Mouse (Mus musculus) olfactory bulb, adult 2 months (tissue): ENCODE data around the gene Ddx55. TPM values are rescaled to one million over a fixed set of nuclear protein-coding genes. Genes with fewer than 3 reads are reported as not detected.

Experiments used
- H3K27ac ChIP-seq: fragments of 200-500 bp; 2 replicates; pipeline ENCODE4 v1.5.1; 2012; ENCODE audit warnings: low read depth, low read length; ENCODE audit not compliant: insufficient read depth
- H3K4me1 ChIP-seq: fragments of 200-500 bp; 2 replicates; pipeline ENCODE4 v1.6.1; 2012; ENCODE audit warnings: low read length; ENCODE audit not compliant: control insufficient read depth, insufficient read depth
- H3K4me3 ChIP-seq: fragments of 200-500 bp; 2 replicates; pipeline ENCODE4 v1.5.1; 2012; ENCODE audit warnings: mild to moderate bottlenecking, low read depth, low read length, moderate library complexity; ENCODE audit not compliant: insufficient read depth
- CTCF ChIP-seq: fragments of 200-500 bp; IDR thresholded peaks from 2 replicates; pipeline ENCODE4 v1.5.1; 2012; ENCODE audit warnings: low read depth, mild to moderate bottlenecking, low read length, moderate library complexity; ENCODE audit not compliant: insufficient read depth
- POLR2A ChIP-seq: fragments of 200-500 bp; IDR thresholded peaks from 2 replicates; pipeline ENCODE4 v1.6.1; 2012; ENCODE audit warnings: mild to moderate bottlenecking, low read depth, low read length, moderate library complexity; ENCODE audit not compliant: insufficient read depth
- WGBS: fragments of 180-500 bp; shearing (Covaris S2); methylation state at CpG from one replicate; pipeline ENCODE4 v1.1.7; 2018; 5-methylcytosine and 5-hydroxymethylcytosine counted together
- polyA plus RNA-seq: library from polyadenylated mRNA; stranded (reverse); fragments of >200 nt; gene quantifications from 2 replicates; pipeline ENCODE4 v1.2.4, GENCODE M21; 2012; ENCODE audit warnings: low replicate concordance; ENCODE audit not compliant: missing spikeins, insufficient read depth, insufficient read length

The Ddx55 gene
- polyA plus RNA-seq, 1 experiment, result not detected

DNA sequence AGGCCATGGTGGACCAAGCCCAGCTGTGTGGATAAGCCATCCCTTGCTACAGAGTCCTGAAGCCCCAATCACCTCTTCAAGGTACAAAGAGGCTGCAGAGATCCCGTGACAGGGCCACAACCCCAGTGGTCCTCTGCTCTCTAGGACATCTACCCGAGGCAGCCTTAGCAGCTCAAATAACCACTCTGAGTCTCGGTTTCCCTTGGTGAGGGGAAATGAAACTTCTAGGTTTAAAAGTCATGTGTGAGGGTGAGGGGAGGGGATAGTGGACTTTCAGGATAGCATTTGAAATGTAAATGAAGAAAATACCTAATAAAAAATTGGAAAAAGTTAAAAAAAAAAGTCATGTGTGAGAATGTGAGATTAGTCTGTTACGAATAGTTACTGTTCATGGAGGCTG, 31.1 kb upstream of the Ddx55 start:
- no peak overlapping the region for H3K27ac ChIP-seq
- TF ChIP-seq CTCF, result no peak
- TF ChIP-seq POLR2A, result no peak

DNA sequence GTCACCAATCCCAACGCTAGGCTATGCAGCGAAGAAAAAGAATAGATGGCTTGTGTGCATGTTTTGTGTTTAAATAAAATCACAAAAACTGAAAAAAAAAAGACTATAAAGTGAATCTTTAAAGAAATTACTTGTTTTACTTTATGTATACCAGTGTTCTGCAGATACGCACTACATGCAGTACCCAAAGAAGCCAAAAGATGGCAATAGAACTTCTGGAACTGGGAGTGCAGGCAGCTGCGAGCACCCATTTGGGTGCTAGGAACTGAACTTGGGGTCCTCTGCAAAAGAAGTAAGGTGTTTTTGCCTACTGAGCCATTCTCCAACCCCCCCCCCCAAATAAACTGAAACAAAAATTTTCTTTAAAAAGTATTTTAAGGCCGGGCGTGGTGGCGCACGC, 29.6 kb upstream of the Ddx55 start:
- Histone ChIP-seq H3K4me3 (no peak overlapping the region), H3K4me1 (peaks cover 29% of the 10 kb centered on the region), H3K27ac (no peak overlapping the region)
- WGBS, result 94% methylated on average over 8 of the region's 8 CpGs
- TF ChIP-seq POLR2A (no peak), CTCF (no peak)

More for the DNA sequence above, 31.1 kb upstream of the Ddx55 start:
- 93% methylated on average over 4 of the region's 4 CpGs for WGBS
- Histone ChIP-seq H3K4me3 (no peak overlapping the region), H3K4me1 (peaks cover 28% of the 10 kb centered on the region)

DNA sequence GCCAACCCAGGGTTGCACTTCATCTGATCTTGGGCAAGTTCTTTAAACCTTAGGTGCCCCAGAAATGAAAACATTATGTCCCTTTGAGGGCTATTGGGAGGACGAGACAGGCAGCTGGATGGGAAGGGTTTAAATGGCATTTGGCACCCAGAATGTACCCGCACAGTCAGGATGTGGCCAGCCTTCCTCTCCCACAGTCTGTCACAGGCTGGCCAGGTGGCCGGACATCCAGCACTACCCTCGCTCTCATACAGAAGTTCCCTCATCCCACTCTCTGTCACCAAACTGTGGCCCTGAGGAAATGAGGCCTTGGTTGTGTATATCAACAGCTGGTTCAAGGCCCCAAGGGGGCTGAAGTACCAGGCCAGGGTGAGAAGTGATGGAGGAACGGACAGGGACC, 27.7 kb upstream of the Ddx55 start:
- TF ChIP-seq POLR2A (no peak), CTCF (no peak)
- Histone ChIP-seq H3K27ac (no peak overlapping the region), H3K4me1 (peaks cover 40% of the 10 kb centered on the region), H3K4me3 (no peak overlapping the region)
- WGBS, result 91% methylated on average over 5 of the region's 5 CpGs

DNA sequence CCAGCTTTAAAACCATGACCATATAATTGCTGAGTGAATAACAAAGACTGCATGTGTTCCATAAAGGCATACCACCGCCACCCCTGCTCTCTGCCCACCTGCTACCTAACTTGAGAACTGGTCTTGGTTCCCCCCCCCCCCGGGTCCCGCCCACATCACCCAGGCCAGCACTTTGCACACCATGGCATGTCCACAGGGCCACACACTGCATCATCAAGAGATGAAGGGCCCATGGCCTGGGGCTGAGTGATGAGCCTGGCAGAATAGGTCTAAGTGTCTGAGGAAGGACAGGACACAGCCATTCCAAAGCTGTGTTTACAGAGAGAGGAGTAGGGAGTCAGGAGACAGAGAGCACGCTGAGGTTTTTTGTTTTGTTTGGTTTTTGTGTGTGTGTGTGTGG, 24.3 kb upstream of the Ddx55 start:
- TF ChIP-seq POLR2A (no peak), CTCF (no peak)
- Histone ChIP-seq H3K27ac (no peak overlapping the region; the same call in 1 of the 2 replicates), H3K4me3 (peak overlapping the region; percentile 58), H3K4me1 (peaks cover 40% of the 10 kb centered on the region)
- 58% methylated on average over 4 of the region's 4 CpGs for WGBS

DNA sequence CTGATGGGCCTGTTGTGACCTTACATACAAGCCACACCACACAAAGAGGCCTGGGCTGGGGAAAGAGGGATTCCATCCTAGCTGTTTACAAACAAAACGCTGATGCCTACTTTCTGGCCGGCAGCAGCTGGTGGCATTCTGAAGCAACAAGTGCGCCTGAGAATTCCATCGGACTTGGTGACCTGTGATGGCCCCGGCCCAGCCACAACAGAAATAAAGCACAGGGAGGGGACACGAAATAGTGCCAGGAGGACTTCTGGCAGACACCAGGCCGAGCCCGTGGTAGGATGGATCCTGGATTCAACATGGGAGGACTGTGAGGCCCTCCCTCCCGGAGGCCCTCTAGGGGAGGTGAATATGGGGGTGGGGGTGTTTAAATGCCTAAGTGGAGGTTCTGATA, 23.9 kb upstream of the Ddx55 start:
- peak overlapping the region; percentile 6; the same call in 1 of the 2 replicates for H3K27ac ChIP-seq
- peak overlapping the region; percentile 58 for H3K4me3 ChIP-seq
- TF ChIP-seq POLR2A (no peak), CTCF (no peak)

DNA sequence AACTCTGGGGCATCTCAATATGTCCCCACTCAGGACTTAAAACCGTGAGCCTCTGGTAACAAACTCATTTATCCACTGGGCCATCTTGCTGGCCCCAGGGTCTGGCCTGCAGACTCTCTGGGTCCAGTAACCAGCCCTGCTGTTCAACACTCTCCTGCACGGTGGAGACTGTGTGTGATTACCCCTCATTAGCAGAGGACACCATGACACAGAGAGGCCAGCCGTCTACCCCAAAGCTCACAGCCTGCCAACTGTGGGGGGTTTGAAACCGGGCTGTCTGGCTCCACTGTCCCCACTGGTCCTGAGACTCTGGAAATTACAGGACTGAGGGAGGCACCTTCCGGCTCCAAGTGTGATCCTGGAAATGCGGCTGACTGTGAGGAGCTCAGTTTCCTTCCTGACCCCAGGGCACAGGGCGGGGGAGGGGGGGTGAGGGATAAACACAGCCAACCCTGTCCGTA, 23.4 kb upstream of the Ddx55 start:
- H3K4me1 ChIP-seq, result peaks cover 40% of the 10 kb centered on the region
- 0 out of 2 replicates have a peak overlapping the region, but pooled peaks have one; percentile 7 for H3K27ac ChIP-seq
- WGBS, result 34% methylated on average over 8 of the region's 8 CpGs
- H3K4me3 ChIP-seq, result peak overlapping the region; percentile 58
- no peak for TF ChIP-seq CTCF
- no peak for TF ChIP-seq POLR2A

More for the DNA sequence above, 23.9 kb upstream of the Ddx55 start:
- peaks cover 40% of the 10 kb centered on the region for H3K4me1 ChIP-seq
- WGBS, result 18% methylated on average over 9 of the region's 9 CpGs

DNA sequence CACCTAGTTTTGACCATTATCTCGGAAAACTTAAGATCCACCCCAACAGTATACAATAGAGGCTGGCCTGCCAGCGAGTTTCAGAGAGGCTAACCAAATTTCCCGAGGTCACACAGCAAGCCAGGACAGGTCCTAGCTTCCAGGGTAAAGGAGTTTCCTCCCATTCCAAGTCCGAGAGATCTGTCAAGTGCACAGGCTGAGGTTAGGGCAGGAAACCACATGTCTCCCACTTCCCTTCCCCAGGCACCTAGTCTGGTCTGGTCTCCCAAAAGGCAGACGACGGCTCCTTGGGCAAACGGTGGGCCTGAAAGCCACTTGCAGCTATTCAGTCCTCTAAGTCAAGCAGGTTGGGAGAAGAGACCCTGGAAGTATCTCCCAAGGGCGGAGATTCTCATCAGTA, 23.0 kb upstream of the Ddx55 start:
- TF ChIP-seq CTCF, result no peak
- TF ChIP-seq POLR2A, result no peak
- 52% methylated on average over 8 of the region's 8 CpGs for WGBS
- Histone ChIP-seq H3K4me1 (peaks cover 38% of the 10 kb centered on the region), H3K27ac (no peak overlapping the region), H3K4me3 (peak overlapping the region; percentile 58)

DNA sequence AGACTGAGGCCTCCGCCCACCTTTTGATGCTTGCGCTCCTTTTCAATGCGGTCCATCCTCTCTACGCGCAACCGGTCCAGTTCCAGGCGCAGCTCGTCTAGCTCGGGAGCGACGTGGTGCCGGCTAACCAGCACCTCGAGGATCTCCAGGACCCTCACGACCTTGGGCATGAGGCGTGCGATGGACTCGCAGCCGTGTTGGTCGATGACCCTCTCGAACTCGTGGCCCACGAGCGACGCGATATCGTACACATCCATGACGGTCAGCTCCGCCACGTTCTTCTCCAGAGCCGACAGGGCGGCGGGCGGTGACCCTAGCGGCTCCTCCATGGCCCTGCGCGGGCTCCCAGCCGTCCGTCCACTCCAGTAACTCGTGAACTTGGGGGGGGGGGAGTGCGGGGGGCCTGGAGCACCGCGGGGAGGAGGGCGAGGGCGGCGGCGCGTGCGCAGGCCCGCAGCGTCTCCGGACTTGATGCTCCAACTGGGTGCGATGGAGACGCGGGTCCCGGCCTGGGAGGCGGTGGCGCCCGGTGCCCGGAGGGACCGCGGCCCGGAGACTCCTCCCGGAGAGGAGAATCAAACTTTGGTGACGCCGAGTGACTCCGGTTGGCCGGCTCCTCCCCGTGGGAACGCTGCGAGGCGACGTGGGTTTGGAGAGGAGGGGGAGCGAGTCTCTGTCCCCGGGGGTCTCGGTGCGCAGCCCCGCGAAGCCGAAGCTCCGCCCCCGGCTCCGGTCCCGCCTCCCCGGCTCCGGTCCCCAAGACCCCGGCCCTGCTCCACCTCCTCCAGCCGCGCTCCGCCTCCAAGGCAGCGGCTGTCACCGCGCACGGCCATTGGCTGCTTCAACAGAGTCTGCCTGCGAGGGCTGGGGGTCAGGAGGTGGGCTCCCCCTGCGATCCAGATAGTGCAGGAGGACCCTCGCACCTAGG, 21.7 kb upstream of the Ddx55 start, which contains the start of gene Rilpl1:
Gene Rilpl1 (minus strand): TSS at position 737 of the 928 bp plus-strand sequence.
- WGBS, result under 1% methylated on average over 91 of the region's 96 CpGs
- TF ChIP-seq CTCF (no peak), POLR2A (peak; percentile 28; the same call in 1 of the 2 replicates)
- Histone ChIP-seq H3K4me3 (peak within 1 kb of the TSS; percentile 58), H3K4me1 (peaks cover 33% of the 10 kb centered on the region), H3K27ac (peak within 1 kb of the TSS; percentile 45)

DNA sequence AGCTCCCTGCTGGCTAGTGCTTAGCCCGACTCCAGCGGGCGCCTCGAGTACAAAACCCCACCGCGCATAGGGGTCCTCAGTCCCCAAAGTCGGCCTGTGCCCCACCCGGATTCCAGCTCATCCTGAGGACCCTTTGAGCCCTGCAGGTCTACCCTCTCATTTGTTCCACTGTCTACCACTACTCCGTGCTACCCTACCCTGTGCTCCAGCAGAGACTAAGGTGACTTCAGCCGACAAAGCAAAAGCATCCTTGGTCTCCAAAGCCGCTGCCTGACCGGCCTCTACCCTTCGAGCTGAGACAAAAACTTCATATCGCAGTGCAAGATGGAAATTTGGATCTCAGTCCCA, 21.1 kb upstream of the Ddx55 start:
- TF ChIP-seq POLR2A, result no peak
- Histone ChIP-seq H3K4me1 (peaks cover 27% of the 10 kb centered on the region), H3K4me3 (peak overlapping the region; percentile 58), H3K27ac (peak overlapping the region; percentile 45; the same call in 1 of the 2 replicates)
- 12% methylated on average over 14 of the region's 14 CpGs for WGBS
